Comparison of ENCODE assay signal across 10 mouse cellular contexts in genomic region chr11:53851795-53852194, GRCm38 (mm10). TPM values are rescaled to one million over a fixed set of nuclear protein-coding genes. Genes with fewer than 3 reads are reported as not detected.
DNase-seq lines count a peak whose midpoint lies in the region; ATAC-seq and TF ChIP-seq lines count a peak whose summit lies in the region.
"Had no signal": no experiment of that assay in that cellular context is flagged by ENCODE, and none has a peak within 500 bp of the region (broad histone marks: within the 10 kb centered on the region; RNA-seq: fewer than 3 reads in every experiment).

No protein-coding gene starts in this region.

- no peaks in the 10 kb centered on the region for H3K36me3 ChIP-seq in MEL (ENCODE audit: control insufficient read depth in 1 of 2, insufficient read depth in 2 of 2, low read length in 2 of 2)
- H3K36me3 ChIP-seq in splenic B cell, adult 2 months (ENCODE audit: control insufficient read depth, insufficient read depth, low read length, poor library complexity, severe bottlenecking): no peaks in the 10 kb centered on the region
- no peaks in the 10 kb centered on the region for H3K36me3 ChIP-seq in hindbrain, embryonic 10.5 days
- H3K36me3 ChIP-seq in forebrain, embryonic 10.5 days (replicated peaks): no peaks in the 10 kb centered on the region
- H3K36me3 ChIP-seq in forebrain, embryonic 13.5 days (ENCODE audit: poor library complexity, severe bottlenecking): no peaks in the 10 kb centered on the region
- H3K36me3 ChIP-seq: embryonic facial prominence, embryonic 13.5 days had no signal

- no peak overlapping the region for H3K4me3 ChIP-seq in MEL (ENCODE audit: control insufficient read depth in 1 of 2, insufficient read depth in 1 of 2, low read depth in 2 of 2, low read length in 2 of 2)
- no peak overlapping the region for H3K4me3 ChIP-seq in hindbrain, embryonic 10.5 days
- no peak overlapping the region for H3K4me3 ChIP-seq in forebrain, embryonic 10.5 days
- H3K4me3 ChIP-seq in forebrain, embryonic 13.5 days: no peak overlapping the region
- H3K4me3 ChIP-seq: embryonic facial prominence, embryonic 13.5 days had no signal

- no peaks in the 10 kb centered on the region; a peak in 1 of 4 replicates for H3K27me3 ChIP-seq in MEL (ENCODE audit: control insufficient read depth in 1 of 2, insufficient read depth in 2 of 2, low read length in 2 of 2)
- H3K27me3 ChIP-seq in splenic B cell, adult 2 months (ENCODE audit: control insufficient read depth, insufficient read depth, low read length, poor library complexity, severe bottlenecking): no peaks in the 10 kb centered on the region
- peaks cover 6% of the 10 kb centered on the region; the same call in 1 of the 2 replicates for H3K27me3 ChIP-seq in hindbrain, embryonic 10.5 days (ENCODE audit: insufficient read depth, poor library complexity, severe bottlenecking)
- peaks cover 5% of the 10 kb centered on the region; the same call in 1 of the 2 replicates for H3K27me3 ChIP-seq in forebrain, embryonic 10.5 days (ENCODE audit: poor library complexity, severe bottlenecking)
- H3K27me3 ChIP-seq in forebrain, embryonic 13.5 days: no peaks in the 10 kb centered on the region
- H3K27me3 ChIP-seq: embryonic facial prominence, embryonic 13.5 days had no signal

- WGBS in hindbrain, embryonic 10.5 days: 45% methylated on average over 5 of the region's 5 CpGs
- WGBS in forebrain, embryonic 10.5 days: 55% methylated on average over 5 of the region's 5 CpGs
- 35% methylated on average over 5 of the region's 5 CpGs for WGBS in forebrain, embryonic 13.5 days

- no peak for ATAC-seq in forebrain, embryonic 13.5 days
- ATAC-seq: hindbrain, postnatal 0 days had no signal

- no peak for TF ChIP-seq RAD21 in MEL (IDR thresholded peaks at IDR 0.05; ENCODE audit: low read depth, low read length)

- peak; percentile 90 for DNase-seq in CD4-positive helper T cell, adult 2 months (ENCODE audit: low read depth, low spot score)
- peak; percentile 35 for DNase-seq in MEL (ENCODE audit: low read depth, low spot score)
- peak; percentile 73 for DNase-seq in lung, postnatal 10 days
- peak; percentile 80 for DNase-seq in splenic B cell, adult 2 months (ENCODE audit: low read depth, low spot score)
- no peak for DNase-seq in hindbrain, embryonic 10.5 days (ENCODE audit: low spot score)
- DNase-seq in forebrain, embryonic 10.5 days (ENCODE audit: extremely low spot score, low spot score): no peak
- DNase-seq: cerebellum, adult 2 months had no signal

- H3K9ac ChIP-seq in MEL (ENCODE audit: control insufficient read depth, low read depth, low read length, poor library complexity, severe bottlenecking): no peak overlapping the region
- H3K9ac ChIP-seq in forebrain, embryonic 13.5 days: no peak overlapping the region
- H3K9ac ChIP-seq: embryonic facial prominence, embryonic 13.5 days had no signal

- no peak for TF ChIP-seq EP300 in MEL (IDR thresholded peaks at IDR 0.05; ENCODE audit: low read depth in 1 of 2, low read length in 2 of 2)

- no peak overlapping the region for H3K27ac ChIP-seq in MEL (ENCODE audit: control insufficient read depth, low read depth, low read length)
- no peak overlapping the region for H3K27ac ChIP-seq in hindbrain, embryonic 10.5 days
- no peak overlapping the region for H3K27ac ChIP-seq in forebrain, embryonic 10.5 days
- no peak overlapping the region for H3K27ac ChIP-seq in forebrain, embryonic 13.5 days
- H3K27ac ChIP-seq: embryonic facial prominence, embryonic 13.5 days; hindbrain, postnatal 0 days had no signal

- peaks cover 0 to 6% of the 10 kb centered on the region in 2 experiments; a peak in 1 of 4 replicates for H3K4me1 ChIP-seq in MEL (ENCODE audit: control insufficient read depth in 1 of 2, insufficient read depth in 2 of 2, low read length in 2 of 2)
- H3K4me1 ChIP-seq in hindbrain, embryonic 10.5 days (replicated peaks): 0 out of 2 replicates have a peak, but pooled peaks cover 6% of the 10 kb centered on the region
- peaks cover 9% of the 10 kb centered on the region for H3K4me1 ChIP-seq in forebrain, embryonic 10.5 days
- no peaks in the 10 kb centered on the region for H3K4me1 ChIP-seq in forebrain, embryonic 13.5 days

- no peak overlapping the region for H3K4me2 ChIP-seq in forebrain, embryonic 13.5 days
- H3K4me2 ChIP-seq: embryonic facial prominence, embryonic 13.5 days had no signal

- no peak for TF ChIP-seq CTCF in MEL (IDR thresholded peaks at IDR 0.05 in 2 of 3, conservative IDR thresholded peaks at IDR 0.05 in 1 of 3; ENCODE audit: control insufficient read depth in 1 of 3, insufficient read depth in 1 of 3, low read depth in 2 of 3, low read length in 3 of 3, poor library complexity in 1 of 3, severe bottlenecking in 1 of 3)

- no peaks in the 10 kb centered on the region for H3K9me3 ChIP-seq in MEL (replicated peaks; ENCODE audit: insufficient read depth, low read length)
- H3K9me3 ChIP-seq in hindbrain, embryonic 10.5 days: no peaks in the 10 kb centered on the region
- no peaks in the 10 kb centered on the region for H3K9me3 ChIP-seq in forebrain, embryonic 10.5 days
- no peaks in the 10 kb centered on the region for H3K9me3 ChIP-seq in forebrain, embryonic 13.5 days (replicated peaks)
- H3K9me3 ChIP-seq: embryonic facial prominence, embryonic 13.5 days had no signal

- no peaks in the 10 kb centered on the region for H3K79me2 ChIP-seq in MEL (ENCODE audit: control insufficient read depth, insufficient read depth, low read length, poor library complexity)

- no peak for TF ChIP-seq POLR2A in MEL (IDR thresholded peaks at IDR 0.05; ENCODE audit: control insufficient read depth in 1 of 2, insufficient read depth in 1 of 2, low read depth in 1 of 2, low read length in 2 of 2, poor library complexity in 1 of 2)

TF ChIP-seq in MEL, 35 proteins besides CTCF, POLR2A, EP300 and RAD21:
- TF ChIP-seq TBP (IDR thresholded peaks at IDR 0.05; ENCODE audit: low read depth, low read length) (no peak), NRF1 (IDR thresholded peaks at IDR 0.05; ENCODE audit: insufficient read depth, low read depth, low read length, poor library complexity, severe bottlenecking) (0 out of 2 replicates have a peak, but pooled peaks have one; percentile 18), ZMIZ1 (IDR thresholded peaks at IDR 0.05; ENCODE audit: low read depth, low read length) (no peak), ETS1 (IDR thresholded peaks at IDR 0.05; ENCODE audit: low read depth, low read length) (no peak), HCFC1 (IDR thresholded peaks at IDR 0.05; ENCODE audit: low read depth, low read length) (no peak), SIN3A (IDR thresholded peaks at IDR 0.05; ENCODE audit: low read length) (no peak)

RNA-seq across cellular contexts. Expression of gene Gm12216, which starts 7.3 kb away (rescaled TPM):
- total RNA-seq in MEL (2012; rRNA removed): not detected in 2 replicates
- polyA plus RNA-seq in MEL (2012; ENCODE audit: insufficient read depth in 1 of 2, insufficient read length in 2 of 2, low read depth in 1 of 2, low replicate concordance in 2 of 2, missing spikeins in 1 of 2): not detected
- 0.21 TPM in 1 of 2 replicates, not detected in the other for polyA plus RNA-seq in hindbrain, embryonic 10.5 days (2016; fragmentation: Nextera tagmentation; extraction: Ambion mirVana)
- 0.16 TPM in 1 of 2 replicates, not detected in the other for polyA plus RNA-seq in forebrain, embryonic 10.5 days (2016; fragmentation: Nextera tagmentation; extraction: Ambion mirVana)
- 0.41 TPM in 1 of 2 replicates, not detected in the other for polyA plus RNA-seq in forebrain, embryonic 13.5 days (2015; fragmentation: Nextera tagmentation; extraction: Ambion mirVana)
- total RNA-seq: hindbrain, postnatal 0 days had no signal
- polyA plus RNA-seq: embryonic facial prominence, embryonic 13.5 days had no signal

RNA-seq across cellular contexts. Expression of gene Slc22a5, which starts 39.7 kb away (rescaled TPM):
- total RNA-seq in MEL (2012; rRNA removed): 10.2 and 11.8 TPM in 2 replicates
- 10 to 100 TPM in 1 of 2 experiments, not detected in 1; 12.5 TPM for polyA plus RNA-seq in MEL (2012; ENCODE audit: insufficient read depth in 1 of 2, insufficient read length in 2 of 2, low read depth in 1 of 2, low replicate concordance in 2 of 2, missing spikeins in 1 of 2)
- polyA plus RNA-seq in hindbrain, embryonic 10.5 days (2016; fragmentation: Nextera tagmentation; extraction: Ambion mirVana): 6.3 and 7.7 TPM in 2 replicates
- polyA plus RNA-seq in forebrain, embryonic 10.5 days (2016; fragmentation: Nextera tagmentation; extraction: Ambion mirVana): 7.0 and 7.7 TPM in 2 replicates
- polyA plus RNA-seq in forebrain, embryonic 13.5 days (2015; fragmentation: Nextera tagmentation; extraction: Ambion mirVana): 6.9 and 8.7 TPM in 2 replicates

Comparison
In these comparisons a context has a peak if more than half of its experiments do, and no peak if none do; other contexts are left out.
1. DNase-seq: peak in CD4-positive helper T cell, adult 2 months (single experiment), MEL (single experiment), lung, postnatal 10 days (single experiment) and splenic B cell, adult 2 months (single experiment); none in hindbrain, embryonic 10.5 days (single experiment) and forebrain, embryonic 10.5 days (single experiment).